Mouse (Mus musculus): Measurements from ENCODE around the gene Rrn3.

DNA sequence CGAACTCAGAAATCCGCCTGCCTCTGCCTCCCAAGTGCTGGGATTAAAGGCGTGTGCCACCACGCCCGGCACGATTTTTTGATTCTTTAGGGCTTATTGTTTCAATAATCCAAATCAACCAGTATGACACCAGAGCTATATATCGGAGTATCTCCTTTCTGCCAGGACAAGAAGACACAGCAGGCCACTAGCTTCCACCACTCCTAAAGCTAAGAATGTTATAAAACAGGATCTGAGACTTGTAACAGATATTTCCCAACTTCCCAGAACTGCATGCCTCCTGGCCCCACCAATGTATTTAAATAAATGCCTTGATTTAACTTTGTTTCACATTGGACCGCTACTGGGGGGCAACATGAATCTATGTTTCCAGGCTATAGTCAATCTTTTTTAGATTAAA, 32.8 kb upstream of the Rrn3 start:
- TF ChIP-seq ZC3H11A (IDR thresholded peaks at IDR 0.05; ENCODE audit: borderline replicate concordance, low read depth, low read length): no peak
- TF ChIP-seq ZNF384 (IDR thresholded peaks at IDR 0.05; ENCODE audit: low read depth, low read length): no peak
- TF ChIP-seq CHD2 (IDR thresholded peaks at IDR 0.05; ENCODE audit: low read depth, low read length): no peak
- no peak for TF ChIP-seq HCFC1 (IDR thresholded peaks at IDR 0.05; ENCODE audit: borderline replicate concordance, insufficient read depth, low read length)
- no peak for TF ChIP-seq MAFK (IDR thresholded peaks at IDR 0.05; ENCODE audit: insufficient read depth, low read depth, low read length)
